Mouse (Mus musculus): ENCODE measurements around the gene Rin2. TPM values are rescaled to one million over a fixed set of nuclear protein-coding genes. Genes with fewer than 3 reads are reported as not detected.

Rin2 gene
- polyA plus RNA-seq, 1 experiment, result 9.3 TPM

- TF ChIP-seq FOSL1 (IDR thresholded peaks at IDR 0.05; ENCODE audit: insufficient read depth, low read length, poor library complexity, severe bottlenecking) (peak; percentile 44), USF1 (IDR thresholded peaks at IDR 0.05; ENCODE audit: low read depth) (peak; percentile 90), CTCF (IDR thresholded peaks at IDR 0.05; ENCODE audit: control insufficient read depth, insufficient read depth, insufficient read length) (no peak), MYOG (IDR thresholded peaks at IDR 0.05; ENCODE audit: control insufficient read depth, extremely low read depth, insufficient read length) (no peak), MYOD1 (IDR thresholded peaks at IDR 0.05; ENCODE audit: control insufficient read depth, insufficient read length, low read depth) (peak; percentile 55), CEBPB (IDR thresholded peaks at IDR 0.05; ENCODE audit: low read depth) (no peak), MAX (IDR thresholded peaks at IDR 0.05) (no peak)
- Histone ChIP-seq H3K4me3 (ENCODE audit: insufficient read depth, poor library complexity, severe bottlenecking) (no peak overlapping the region), H3K36me3 (ENCODE audit: control insufficient read depth, insufficient read depth) (no peaks in the 10 kb centered on the region), H3K27me3 (ENCODE audit: control insufficient read depth, insufficient read depth, insufficient read length) (no peaks in the 10 kb centered on the region), H3K79me3 (ENCODE audit: low read depth) (no peaks in the 10 kb centered on the region), H3ac (ENCODE audit: control insufficient read depth, insufficient read length, low read depth) (no peak overlapping the region), H3K79me2 (ENCODE audit: control insufficient read depth, insufficient read depth) (no peaks in the 10 kb centered on the region)
Measured at GRCm38 (mm10) chr2:145840910-145841870, 166.2 kb downstream of the Rin2 start.

DNA sequence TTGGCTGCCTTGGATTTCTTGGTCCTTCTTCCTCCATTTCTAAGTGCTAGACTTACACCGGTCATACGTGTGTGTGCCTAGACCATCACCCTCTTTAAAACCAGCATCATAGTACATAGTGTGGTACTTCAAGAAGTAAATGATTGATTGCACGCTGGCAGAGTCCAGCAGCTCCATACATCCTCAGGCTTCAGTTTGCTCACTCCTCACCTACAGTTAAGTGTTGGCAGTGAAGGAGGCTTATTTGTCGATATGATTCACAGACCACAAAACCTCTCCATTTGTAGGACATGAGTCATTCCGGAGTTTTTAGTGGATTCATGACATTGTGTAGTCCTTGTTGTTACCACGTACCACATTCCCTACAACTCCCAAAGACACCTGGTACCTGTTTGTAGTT is 168.3 kb downstream of the Rin2 start:
- no peaks in the 10 kb centered on the region for H3K27me3 ChIP-seq (ENCODE audit: control insufficient read depth, insufficient read depth, insufficient read length)
- no peaks in the 10 kb centered on the region for H3K36me3 ChIP-seq (ENCODE audit: control insufficient read depth, insufficient read depth)
- peak; percentile 52 for TF ChIP-seq MAX (IDR thresholded peaks at IDR 0.05)
- no peak for TF ChIP-seq MYOG (IDR thresholded peaks at IDR 0.05; ENCODE audit: control insufficient read depth, extremely low read depth, insufficient read length)
- TF ChIP-seq FOSL1 (IDR thresholded peaks at IDR 0.05; ENCODE audit: insufficient read depth, low read length, poor library complexity, severe bottlenecking), result peak; percentile 94
- no peak for TF ChIP-seq CTCF (IDR thresholded peaks at IDR 0.05; ENCODE audit: control insufficient read depth, insufficient read depth, insufficient read length)
- TF ChIP-seq USF1 (IDR thresholded peaks at IDR 0.05; ENCODE audit: low read depth), result no peak
- TF ChIP-seq MYOD1 (IDR thresholded peaks at IDR 0.05; ENCODE audit: control insufficient read depth, insufficient read length, low read depth), result no peak
- TF ChIP-seq CEBPB (IDR thresholded peaks at IDR 0.05; ENCODE audit: low read depth), result no peak
- H3K79me2 ChIP-seq (ENCODE audit: control insufficient read depth, insufficient read depth), result no peaks in the 10 kb centered on the region
- H3K79me3 ChIP-seq (ENCODE audit: low read depth), result no peaks in the 10 kb centered on the region
- no peak overlapping the region for H3K4me3 ChIP-seq (ENCODE audit: insufficient read depth, poor library complexity, severe bottlenecking)
- no peak overlapping the region for H3ac ChIP-seq (ENCODE audit: control insufficient read depth, insufficient read length, low read depth)

DNA sequence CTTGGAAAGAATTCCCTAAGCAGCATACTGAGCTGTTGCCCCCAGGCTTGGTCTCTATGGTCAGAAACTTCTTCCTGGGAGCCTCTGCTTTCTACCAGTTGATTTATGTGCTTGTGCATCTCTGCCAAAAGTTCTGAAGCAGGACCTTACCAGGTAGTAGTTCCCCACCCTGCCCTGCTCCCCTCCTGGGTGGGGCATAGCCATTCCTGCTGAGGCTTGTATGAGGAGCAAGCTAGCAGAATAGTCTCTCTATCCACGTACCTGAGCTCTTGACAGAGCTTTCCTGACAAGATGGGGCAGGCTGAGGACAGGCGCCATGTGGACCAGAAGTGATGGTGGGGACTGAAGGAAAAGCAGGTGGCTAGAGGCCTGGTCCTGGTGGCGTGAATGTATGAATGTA is 171.6 kb downstream of the Rin2 start:
- Histone ChIP-seq H3K27me3 (ENCODE audit: control insufficient read depth, insufficient read depth, insufficient read length) (no peaks in the 10 kb centered on the region), H3K79me2 (ENCODE audit: control insufficient read depth, insufficient read depth) (no peaks in the 10 kb centered on the region), H3K4me3 (ENCODE audit: insufficient read depth, poor library complexity, severe bottlenecking) (no peak overlapping the region), H3ac (ENCODE audit: control insufficient read depth, insufficient read length, low read depth) (no peak overlapping the region), H3K79me3 (ENCODE audit: low read depth) (no peaks in the 10 kb centered on the region), H3K36me3 (ENCODE audit: control insufficient read depth, insufficient read depth) (no peaks in the 10 kb centered on the region)
- TF ChIP-seq MYOD1 (IDR thresholded peaks at IDR 0.05; ENCODE audit: control insufficient read depth, insufficient read length, low read depth) (no peak), CEBPB (IDR thresholded peaks at IDR 0.05; ENCODE audit: low read depth) (no peak), USF1 (IDR thresholded peaks at IDR 0.05; ENCODE audit: low read depth) (no peak), MYOG (IDR thresholded peaks at IDR 0.05; ENCODE audit: control insufficient read depth, extremely low read depth, insufficient read length) (no peak), MAX (IDR thresholded peaks at IDR 0.05) (no peak), FOSL1 (IDR thresholded peaks at IDR 0.05; ENCODE audit: insufficient read depth, low read length, poor library complexity, severe bottlenecking) (no peak)

GRCm38 (mm10) chr2:145849170-145849905 is 174.3 kb downstream of the Rin2 start:
- no peak for TF ChIP-seq CTCF (IDR thresholded peaks at IDR 0.05; ENCODE audit: control insufficient read depth, insufficient read depth, insufficient read length)
- no peak for TF ChIP-seq MYOG (IDR thresholded peaks at IDR 0.05; ENCODE audit: control insufficient read depth, extremely low read depth, insufficient read length)
- TF ChIP-seq CEBPB (IDR thresholded peaks at IDR 0.05; ENCODE audit: low read depth), result no peak
- no peak for TF ChIP-seq FOSL1 (IDR thresholded peaks at IDR 0.05; ENCODE audit: insufficient read depth, low read length, poor library complexity, severe bottlenecking)

DNA sequence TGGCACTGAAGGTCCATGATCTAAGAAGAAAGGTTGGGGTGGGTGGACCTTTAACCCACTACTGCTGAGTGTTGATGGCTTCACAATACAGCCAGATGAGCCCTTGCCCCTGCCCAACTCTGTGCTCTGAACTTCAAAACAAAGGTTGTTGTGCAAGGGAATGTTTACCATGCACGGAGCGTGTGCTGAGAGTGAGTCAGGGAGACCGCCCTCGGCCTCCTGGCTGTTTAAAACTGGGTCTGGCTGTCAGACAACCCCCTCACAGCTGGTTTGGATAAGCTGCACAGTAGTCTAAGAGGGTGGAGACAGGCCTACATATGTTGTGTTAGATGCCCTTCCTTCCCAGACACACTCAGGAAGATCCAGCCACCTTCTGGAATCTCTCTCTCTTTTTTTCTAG is 175.8 kb downstream of the Rin2 start:
- no peak for TF ChIP-seq MYOG (IDR thresholded peaks at IDR 0.05; ENCODE audit: control insufficient read depth, extremely low read depth, insufficient read length)
- H3K36me3 ChIP-seq (ENCODE audit: control insufficient read depth, insufficient read depth), result no peaks in the 10 kb centered on the region
- H3K79me2 ChIP-seq (ENCODE audit: control insufficient read depth, insufficient read depth), result no peaks in the 10 kb centered on the region
- H3K79me3 ChIP-seq (ENCODE audit: low read depth), result no peaks in the 10 kb centered on the region
- no peak overlapping the region for H3ac ChIP-seq (ENCODE audit: control insufficient read depth, insufficient read length, low read depth)
- H3K4me3 ChIP-seq (ENCODE audit: insufficient read depth, poor library complexity, severe bottlenecking), result no peak overlapping the region
- no peaks in the 10 kb centered on the region for H3K27me3 ChIP-seq (ENCODE audit: control insufficient read depth, insufficient read depth, insufficient read length)

More at GRCm38 (mm10) chr2:145849170-145849905, 174.3 kb downstream of the Rin2 start:
- Histone ChIP-seq H3K79me2 (ENCODE audit: control insufficient read depth, insufficient read depth) (no peaks in the 10 kb centered on the region), H3K79me3 (ENCODE audit: low read depth) (no peaks in the 10 kb centered on the region), H3K36me3 (ENCODE audit: control insufficient read depth, insufficient read depth) (no peaks in the 10 kb centered on the region), H3ac (ENCODE audit: control insufficient read depth, insufficient read length, low read depth) (no peak overlapping the region), H3K27me3 (ENCODE audit: control insufficient read depth, insufficient read depth, insufficient read length) (no peaks in the 10 kb centered on the region), H3K4me3 (ENCODE audit: insufficient read depth, poor library complexity, severe bottlenecking) (no peak overlapping the region)
